Mouse (Mus musculus) E14TG2a.4 (cell line): ENCODE data around the gene Chrd.

Experiments
- H3K27me3 ChIP-seq: 2 replicates; pipeline ENCODE4 v1.6.1; 2014; ENCODE audit warnings: low read length, control low read depth; ENCODE audit not compliant: insufficient read depth
- H3K36me3 ChIP-seq: 2 replicates; pipeline ENCODE4 v1.6.1; 2014; ENCODE audit warnings: low read length, control low read depth; ENCODE audit not compliant: insufficient read depth
- H3K4me1 ChIP-seq: replicated peaks from 2 replicates; pipeline ENCODE4 v1.6.1; 2014; ENCODE audit warnings: low read depth, low read length, control low read depth
- H3K4me3 ChIP-seq: replicated peaks from 2 replicates; pipeline ENCODE4 v1.5.1; 2014; ENCODE audit warnings: mild to moderate bottlenecking, low read length
- H3K9me3 ChIP-seq: 2 replicates; pipeline ENCODE4 v1.6.1; 2014; ENCODE audit warnings: low read length, control low read depth
- CTCF ChIP-seq: conservative IDR thresholded peaks from 2 replicates; pipeline ENCODE4 v1.5.1; 2014; ENCODE audit warnings: low read length
- NANOG ChIP-seq: IDR thresholded peaks from 2 replicates; pipeline ENCODE4 v1.6.1; 2014; ENCODE audit warnings: borderline replicate concordance, low read length, mixed read lengths
- POU5F1 ChIP-seq: IDR thresholded peaks from 2 replicates; pipeline ENCODE4 v1.6.1; 2014; ENCODE audit warnings: low read length, borderline replicate concordance

Gene Chrd

GRCm38 (mm10) chr16:20724338-20724748 lies 8.6 kb upstream of the Chrd start:
- Histone ChIP-seq H3K4me3 (peak overlapping the region; percentile 8; the same call in 1 of the 2 replicates), H3K4me1 (peaks cover 86% of the 10 kb centered on the region), H3K9me3 (no peaks in the 10 kb centered on the region), H3K36me3 (peaks cover 62% of the 10 kb centered on the region), H3K27me3 (no peaks in the 10 kb centered on the region)
- TF ChIP-seq CTCF, result peak; percentile 49
- TF ChIP-seq NANOG, result peak; percentile 45; the same call in 1 of the 2 replicates
- TF ChIP-seq POU5F1, result no peak

GRCm38 (mm10) chr16:20725321-20725720 lies 7.6 kb upstream of the Chrd start:
- H3K9me3 ChIP-seq, result no peaks in the 10 kb centered on the region
- H3K4me1 ChIP-seq, result peaks cover 87% of the 10 kb centered on the region
- no peak overlapping the region; the same call in 1 of the 2 replicates for H3K4me3 ChIP-seq
- peaks cover 52% of the 10 kb centered on the region for H3K36me3 ChIP-seq
- TF ChIP-seq NANOG (no peak), POU5F1 (no peak), CTCF (no peak)
- no peaks in the 10 kb centered on the region for H3K27me3 ChIP-seq

DNA sequence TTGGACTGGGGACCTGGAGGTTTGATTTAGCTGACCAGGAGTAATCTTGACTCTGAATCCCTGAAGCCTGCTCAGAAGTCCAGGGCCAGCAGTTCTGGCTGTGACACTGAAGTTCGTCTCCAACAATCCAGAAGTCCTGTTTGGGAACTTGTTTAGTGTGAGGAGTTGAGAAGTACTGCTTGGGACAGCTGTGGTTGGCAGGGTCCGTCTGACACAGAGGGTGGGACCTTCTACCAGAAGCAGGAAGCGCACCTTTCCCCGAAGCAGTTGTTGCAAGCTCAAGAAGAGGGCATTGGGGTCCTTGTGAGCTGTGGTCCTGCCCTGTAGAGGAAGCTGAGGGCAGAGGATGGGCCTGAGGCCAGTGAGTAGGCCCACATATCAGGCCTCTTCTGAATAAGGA lies 7.2 kb upstream of the Chrd start:
- Histone ChIP-seq H3K9me3 (no peaks in the 10 kb centered on the region), H3K36me3 (peaks cover 48% of the 10 kb centered on the region), H3K27me3 (no peaks in the 10 kb centered on the region), H3K4me3 (no peak overlapping the region), H3K4me1 (peaks cover 87% of the 10 kb centered on the region)
- TF ChIP-seq POU5F1, result no peak
- no peak for TF ChIP-seq NANOG
- no peak for TF ChIP-seq CTCF

GRCm38 (mm10) chr16:20726384-20726783 lies 6.5 kb upstream of the Chrd start:
- H3K9me3 ChIP-seq, result no peaks in the 10 kb centered on the region
- H3K36me3 ChIP-seq, result peaks cover 42% of the 10 kb centered on the region
- H3K4me1 ChIP-seq, result peaks cover 86% of the 10 kb centered on the region
- H3K27me3 ChIP-seq, result no peaks in the 10 kb centered on the region
- H3K4me3 ChIP-seq, result no peak overlapping the region
- no peak for TF ChIP-seq NANOG
- TF ChIP-seq POU5F1, result no peak
- no peak for TF ChIP-seq CTCF

GRCm38 (mm10) chr16:20730293-20730711 lies 2.6 kb upstream of the Chrd start:
- H3K9me3 ChIP-seq, result no peaks in the 10 kb centered on the region
- peaks cover 26% of the 10 kb centered on the region for H3K36me3 ChIP-seq
- peaks cover 32% of the 10 kb centered on the region for H3K27me3 ChIP-seq
- no peak for TF ChIP-seq NANOG
- TF ChIP-seq POU5F1, result no peak
- TF ChIP-seq CTCF, result no peak
- H3K4me1 ChIP-seq, result peaks cover 77% of the 10 kb centered on the region
- peak overlapping the region; percentile 67 for H3K4me3 ChIP-seq

DNA sequence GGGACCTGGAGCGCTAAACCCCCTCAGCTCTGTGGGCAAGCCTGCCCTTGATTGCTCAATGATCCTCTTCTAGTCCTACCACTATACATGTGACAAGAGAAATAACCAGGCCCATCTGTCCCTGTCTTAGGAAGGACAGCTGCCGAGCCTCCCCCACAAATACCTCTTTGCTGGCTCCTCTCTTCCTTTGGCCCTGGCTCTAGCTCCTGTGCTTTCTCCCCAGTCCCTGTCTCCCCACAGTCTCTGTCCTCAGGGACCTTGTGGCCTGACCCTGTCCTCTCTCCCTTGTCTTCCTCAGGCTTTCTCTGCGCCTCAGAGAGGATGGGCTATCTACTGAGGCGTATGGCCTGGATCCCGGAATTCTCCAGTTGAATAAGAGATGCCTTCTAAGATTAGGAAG lies 1.2 kb upstream of the Chrd start:
- H3K36me3 ChIP-seq, result peaks cover 17% of the 10 kb centered on the region
- no peak for TF ChIP-seq NANOG
- TF ChIP-seq CTCF, result no peak
- TF ChIP-seq POU5F1, result no peak
- H3K4me1 ChIP-seq, result peaks cover 63% of the 10 kb centered on the region
- peaks cover 7% of the 10 kb centered on the region for H3K9me3 ChIP-seq
- H3K27me3 ChIP-seq, result peaks cover 46% of the 10 kb centered on the region
- peak overlapping the region; percentile 43; the same call in 1 of the 2 replicates for H3K4me3 ChIP-seq

DNA sequence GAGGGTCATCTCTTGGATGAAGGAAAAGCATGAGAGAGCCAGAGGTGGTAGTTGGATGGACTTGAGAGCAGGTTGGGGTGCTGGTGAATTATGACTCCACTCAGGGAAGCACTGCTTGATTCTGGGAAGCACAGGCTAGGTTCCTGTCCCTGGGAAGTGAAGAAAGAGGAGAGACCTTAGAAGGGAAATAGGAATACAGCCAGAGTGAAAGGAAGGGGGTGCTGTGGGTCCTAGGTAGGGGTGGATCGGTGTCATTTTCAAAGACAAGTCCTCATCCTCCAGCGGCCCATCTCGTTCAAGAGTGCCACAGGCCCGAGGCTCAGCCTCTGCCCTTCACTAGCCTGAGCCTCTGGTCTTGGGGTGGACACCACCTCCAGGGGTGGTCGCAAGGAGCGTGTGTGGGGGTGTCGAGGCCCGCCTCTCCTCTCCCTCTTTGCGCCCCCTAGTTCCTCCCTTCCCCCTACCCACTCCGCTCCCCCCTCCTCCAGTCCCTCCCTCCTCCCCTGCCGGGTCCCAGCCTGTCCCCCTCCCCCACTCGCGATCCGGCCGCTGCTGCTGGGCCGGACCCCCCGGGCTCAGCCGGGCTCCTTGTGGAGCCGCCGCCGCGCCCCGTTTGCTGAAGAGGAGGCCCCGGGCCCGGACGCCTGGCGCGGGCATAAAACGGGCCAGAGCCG lies 539 bp upstream of the Chrd start:
- Histone ChIP-seq H3K4me3 (peak overlapping the region; percentile 85), H3K36me3 (peaks cover 16% of the 10 kb centered on the region), H3K9me3 (peaks cover 14% of the 10 kb centered on the region), H3K27me3 (peaks cover 53% of the 10 kb centered on the region), H3K4me1 (peaks cover 62% of the 10 kb centered on the region)
- no peak for TF ChIP-seq POU5F1
- no peak for TF ChIP-seq NANOG
- no peak for TF ChIP-seq CTCF

DNA sequence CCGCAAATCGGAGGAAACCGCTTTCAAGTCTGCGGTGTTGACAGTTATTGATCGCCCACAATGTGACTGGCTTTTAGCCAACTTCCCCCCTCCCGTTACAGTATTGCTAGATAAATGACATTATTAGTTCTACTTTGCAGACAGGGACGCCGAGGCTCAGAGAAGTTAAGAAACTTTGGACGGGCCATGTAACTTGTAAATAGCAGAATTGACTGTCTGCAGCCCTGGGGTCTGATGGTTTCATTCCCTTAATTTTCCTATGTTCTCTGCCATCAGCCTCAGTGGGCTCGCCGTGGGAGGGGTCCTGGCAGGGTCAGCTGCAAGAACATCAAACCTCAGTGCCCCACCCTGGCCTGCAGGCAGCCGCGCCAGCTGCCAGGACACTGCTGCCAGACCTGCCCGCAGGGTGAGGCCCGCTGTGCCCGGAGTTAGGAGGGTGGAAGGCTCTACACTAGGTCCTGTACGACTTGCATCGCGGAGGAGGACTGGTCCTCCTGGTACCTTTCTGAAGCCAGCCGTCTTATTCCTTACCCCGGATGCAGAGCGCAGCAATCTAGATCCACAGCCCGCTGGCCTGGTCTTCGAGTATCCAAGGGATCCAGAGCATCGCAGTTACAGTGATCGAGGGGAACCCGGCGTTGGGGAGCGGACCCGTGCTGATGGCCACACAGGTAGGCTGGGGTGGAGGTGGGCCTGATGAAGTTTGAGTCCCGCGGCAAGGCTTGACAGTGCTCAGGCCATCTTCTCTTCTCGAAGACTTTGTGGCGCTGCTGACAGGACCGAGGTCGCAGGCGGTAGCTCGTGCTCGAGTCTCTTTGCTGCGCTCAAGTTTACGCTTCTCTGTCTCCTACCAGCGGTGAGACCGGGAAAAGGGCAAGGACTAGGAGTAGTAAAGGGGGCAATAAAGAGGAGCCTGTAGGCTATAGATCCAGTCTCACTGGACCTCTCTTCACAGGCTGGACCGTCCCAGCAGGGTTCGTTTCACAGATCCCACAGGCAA lies 1.1 kb downstream of the Chrd start, which contains the start of gene Thpo:
Thpo (minus strand) TSS at position 781 of the 1,000 bp plus-strand sequence.
- Histone ChIP-seq H3K36me3 (peaks cover 9% of the 10 kb centered on the region), H3K4me1 (peaks cover 52% of the 10 kb centered on the region), H3K27me3 (peaks cover 61% of the 10 kb centered on the region), H3K4me3 (peak within 1 kb of the TSS; percentile 85), H3K9me3 (peaks cover 14% of the 10 kb centered on the region)
- TF ChIP-seq CTCF, result no peak
- no peak for TF ChIP-seq POU5F1
- TF ChIP-seq NANOG, result no peak
